Mouse (Mus musculus) kidney, postnatal 14 days (tissue): ENCODE measurements around the gene Btbd2.

Experiments
- DNase-seq: peaks from one replicate; pipeline ENCODE4 v3.0.0; 2022; ENCODE audit warnings: mixed read lengths

Btbd2 gene

DNA sequence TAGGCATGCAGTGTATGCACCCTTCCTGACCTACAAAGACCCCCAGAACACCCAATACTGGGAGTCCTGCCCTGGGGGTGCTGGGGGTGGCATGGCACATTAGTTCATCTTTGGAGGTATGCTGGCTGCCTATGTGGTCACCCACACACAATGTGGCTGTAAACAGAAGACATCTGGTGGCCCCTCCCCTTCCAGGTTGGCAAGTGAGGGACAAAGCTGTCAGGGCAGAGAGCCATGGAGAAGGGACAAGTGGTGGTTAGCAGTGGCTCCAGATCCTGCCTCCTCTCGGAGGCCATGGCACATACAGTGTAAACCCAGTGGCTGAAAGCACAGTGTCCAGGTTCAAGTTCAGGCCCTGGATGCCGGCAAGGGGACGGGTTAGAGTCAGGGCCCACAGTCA, 29.7 kb upstream of the Btbd2 start:
- DNase-seq, result no peak

GRCm38 (mm10) chr10:80684984-80685383, 28.1 kb upstream of the Btbd2 start:
- no peak for DNase-seq

GRCm38 (mm10) chr10:80684214-80684613, 27.3 kb upstream of the Btbd2 start:
- peak; percentile 86 for DNase-seq

GRCm38 (mm10) chr10:80683647-80684046, 26.8 kb upstream of the Btbd2 start:
- DNase-seq, result no peak

DNA sequence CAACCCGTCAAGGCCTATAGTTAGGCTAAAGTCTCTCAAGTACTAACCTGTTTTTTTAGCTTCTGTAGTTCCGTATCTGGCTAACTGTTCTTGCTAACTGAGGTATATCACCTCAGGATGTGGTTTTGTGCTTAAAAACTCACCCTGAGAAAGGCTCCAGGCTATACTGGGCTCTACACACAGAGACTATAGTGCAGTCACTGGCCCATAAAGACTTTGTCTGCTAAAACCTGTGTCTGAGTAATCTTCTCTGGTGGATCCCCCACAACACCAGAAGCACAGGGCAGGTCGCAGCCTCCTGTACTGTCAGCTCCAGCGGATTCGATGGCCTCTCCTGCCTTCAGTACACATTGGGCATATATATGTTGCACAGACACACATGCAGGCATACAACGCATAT, 25.1 kb upstream of the Btbd2 start:
- no peak for DNase-seq

DNA sequence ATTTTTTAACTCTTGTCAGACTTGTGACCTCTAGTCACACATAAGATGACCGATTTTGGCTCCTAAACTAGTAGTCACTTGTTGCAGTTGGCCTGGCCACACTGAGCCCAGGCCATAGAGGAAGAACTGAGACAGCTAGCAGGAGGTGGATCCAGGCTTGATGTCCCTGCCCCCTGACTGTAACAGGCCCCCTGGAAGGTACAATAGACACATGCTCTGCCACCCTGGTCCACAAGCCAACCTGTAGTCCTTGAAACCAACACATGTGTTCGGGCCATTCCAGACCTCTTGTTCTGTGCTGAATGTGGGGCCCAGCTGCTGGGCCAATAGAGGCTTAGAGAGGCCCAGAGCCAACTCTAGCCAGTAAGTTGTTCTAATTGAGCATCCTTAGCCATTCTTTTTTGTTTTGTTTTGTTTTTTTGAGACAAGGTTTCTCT, 23.4 kb upstream of the Btbd2 start:
- DNase-seq, result no peak

- no peak for DNase-seq
These were observed 22.8 kb upstream of the Btbd2 start for GRCm38 (mm10) chr10:80679556-80680259.

DNA sequence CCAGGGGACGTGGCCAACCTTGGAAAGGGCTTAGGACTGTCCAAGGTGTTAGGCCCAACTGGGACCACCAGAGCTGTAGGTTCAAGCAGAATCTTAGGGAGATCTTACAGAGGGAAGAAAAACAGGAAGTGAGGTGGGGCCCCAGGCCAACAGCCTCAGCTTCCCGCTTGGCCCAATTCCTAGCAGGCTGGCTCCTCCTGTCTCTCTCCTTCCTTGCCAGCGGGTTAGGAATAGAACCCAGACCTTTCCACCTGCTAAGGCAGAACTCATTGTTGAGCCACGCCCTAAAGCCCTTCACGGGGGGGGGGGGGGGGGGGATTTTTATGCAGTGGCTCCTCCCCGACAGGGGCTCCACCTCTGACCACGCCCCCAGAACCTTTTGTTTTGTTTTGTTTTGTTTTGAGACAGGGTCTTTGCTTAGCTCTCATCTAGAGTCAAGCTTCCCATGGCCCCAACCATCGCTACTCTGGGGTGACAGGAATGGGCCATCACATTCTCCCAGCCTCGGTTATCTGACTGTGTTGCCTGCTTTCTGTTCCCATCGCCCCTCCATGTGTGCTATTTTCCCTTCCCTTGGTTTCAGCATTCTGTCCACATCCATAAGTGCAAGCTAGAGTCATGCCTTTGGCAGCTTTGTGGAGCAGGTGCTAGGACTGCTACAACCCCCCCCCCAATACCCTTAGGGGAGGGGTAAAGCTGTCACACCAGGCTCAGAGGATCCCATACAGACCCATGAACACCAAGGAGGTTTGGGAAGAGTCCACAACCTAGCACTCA, 21.9 kb upstream of the Btbd2 start:
- DNase-seq, result peak; percentile 77

DNA sequence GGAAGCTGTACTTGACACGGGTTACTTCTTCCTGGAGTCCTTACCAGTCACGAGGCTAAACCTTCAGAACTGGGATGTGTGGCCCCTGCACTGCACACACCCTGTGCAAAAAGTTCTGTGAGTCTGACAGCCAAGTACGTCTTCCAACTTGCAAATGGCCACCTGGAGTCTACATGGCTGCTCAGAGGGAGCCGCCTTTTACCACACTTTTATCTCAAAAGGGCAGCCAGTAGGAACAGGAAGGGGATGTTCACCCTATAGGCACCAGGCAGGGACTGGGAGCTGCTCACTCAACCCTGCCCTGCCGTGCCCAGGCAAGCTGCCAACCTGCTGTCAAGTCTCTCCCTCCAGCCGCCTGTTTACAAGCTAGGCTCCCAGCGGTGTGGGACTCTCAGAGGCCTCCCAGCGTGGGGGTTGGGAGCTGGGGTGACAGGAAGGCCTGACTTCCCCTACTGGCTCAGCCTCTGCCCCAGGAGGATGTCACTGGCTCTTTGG, 21.1 kb upstream of the Btbd2 start, which contains the start of gene Mknk2:
Gene Mknk2 (minus strand): TSS at position 171 of the 495 bp plus-strand sequence.
- DNase-seq, result peak; percentile 98

DNA sequence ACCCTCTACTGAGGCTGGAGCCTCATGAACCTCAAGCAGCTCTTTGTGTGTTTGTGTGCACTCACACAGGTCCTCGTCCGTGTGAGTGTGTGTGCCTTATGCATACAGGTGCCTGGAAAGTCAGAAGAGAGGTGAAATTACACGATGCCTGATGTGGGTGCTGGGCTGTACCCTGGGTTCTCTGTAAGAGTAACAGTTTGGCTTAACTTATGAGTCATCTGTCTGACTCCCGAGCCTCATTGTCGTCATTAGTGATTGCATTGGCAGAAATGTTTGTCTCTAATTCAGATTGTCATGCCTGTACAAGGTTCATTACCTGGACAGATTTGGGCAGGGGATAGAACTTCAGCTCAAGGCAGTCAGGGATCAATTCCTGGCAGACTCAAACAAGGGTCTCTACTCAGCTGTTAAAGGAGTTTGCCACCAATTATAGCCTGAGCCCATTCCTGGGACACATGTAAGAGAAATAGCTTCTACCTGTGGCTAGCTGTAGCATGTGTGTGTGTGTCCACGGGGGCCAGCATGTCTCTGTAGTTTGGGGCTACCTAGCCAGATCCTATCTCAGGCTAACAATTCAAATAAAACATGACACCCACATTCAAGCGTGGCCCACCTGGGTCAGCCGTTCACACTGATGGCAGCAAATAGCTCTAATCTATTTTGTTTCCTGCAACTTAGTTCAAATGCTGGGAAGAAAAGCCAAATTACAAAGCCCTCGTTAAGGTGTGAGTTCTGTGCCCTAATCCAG, 20.4 kb upstream of the Btbd2 start:
- DNase-seq, result no peak

DNA sequence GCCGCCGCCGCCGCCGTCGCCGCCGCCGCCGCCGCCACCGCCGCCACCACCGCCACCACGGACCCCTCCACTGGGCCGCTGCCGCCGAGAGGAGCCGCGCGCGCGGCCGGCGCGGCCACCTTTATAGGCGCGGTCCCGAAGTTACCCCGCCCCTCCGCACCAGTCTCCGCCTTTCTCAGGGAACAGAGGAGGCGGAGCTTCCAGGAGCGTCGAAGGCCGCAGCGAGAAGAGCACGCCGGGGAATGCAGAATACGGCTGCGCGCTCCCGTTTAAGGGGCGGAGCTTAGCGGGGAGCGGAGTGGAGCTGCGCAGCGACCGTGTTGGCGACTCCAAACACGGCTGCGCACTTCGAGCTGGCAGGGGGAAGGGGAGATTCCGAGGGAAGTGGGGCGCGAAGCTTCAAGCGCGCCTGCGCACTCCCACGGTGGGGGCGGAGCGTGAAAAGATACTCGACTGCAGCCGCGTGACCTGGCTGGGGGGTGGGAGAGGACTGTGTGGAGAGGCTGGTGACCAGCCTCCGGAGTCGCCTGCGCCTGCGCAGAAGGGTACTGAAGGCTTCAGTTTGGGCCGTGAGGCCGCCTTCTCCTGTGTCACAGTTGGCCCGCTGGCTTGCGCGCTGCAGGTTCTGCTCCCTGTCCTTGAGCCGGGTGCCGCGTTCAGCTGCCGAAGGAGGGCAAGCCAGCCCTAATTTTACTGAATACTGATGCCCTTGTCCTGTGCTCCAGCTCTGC, 19.5 kb upstream of the Btbd2 start:
- peak; percentile 100 for DNase-seq

- DNase-seq, result no peak
These were observed 18.7 kb upstream of the Btbd2 start for GRCm38 (mm10) chr10:80675405-80676197.

DNA sequence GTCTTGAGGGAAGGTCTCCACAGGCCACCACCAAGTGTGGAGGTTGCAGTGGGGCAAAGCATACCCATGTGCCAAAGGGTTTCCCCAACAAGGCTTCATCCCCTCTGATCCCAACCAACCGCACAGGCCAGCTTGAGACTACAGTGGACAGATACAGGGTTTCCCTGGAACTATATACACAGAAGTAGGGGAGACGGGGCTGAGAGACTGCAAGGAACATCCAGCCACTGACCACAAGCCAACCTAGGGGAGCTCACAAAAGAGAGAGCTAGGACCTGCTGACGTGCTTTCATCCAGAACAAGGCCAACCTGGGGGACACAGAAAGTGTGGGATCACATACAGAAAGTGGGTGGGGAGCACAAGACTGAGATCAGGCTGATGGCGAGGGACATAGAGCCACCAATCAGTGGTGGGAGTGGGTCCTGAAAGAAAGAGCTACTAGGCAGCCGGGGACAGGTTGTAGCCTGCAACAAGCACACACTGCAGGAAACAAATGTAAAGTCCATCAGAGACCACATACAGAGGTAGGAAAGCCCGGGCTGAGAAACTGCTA, 18.1 kb upstream of the Btbd2 start:
- DNase-seq, result no peak

- DNase-seq, result peak; percentile 69
These were observed 17.4 kb upstream of the Btbd2 start for GRCm38 (mm10) chr10:80674161-80674711.

GRCm38 (mm10) chr10:80673690-80674089, 16.8 kb upstream of the Btbd2 start:
- no peak for DNase-seq

DNA sequence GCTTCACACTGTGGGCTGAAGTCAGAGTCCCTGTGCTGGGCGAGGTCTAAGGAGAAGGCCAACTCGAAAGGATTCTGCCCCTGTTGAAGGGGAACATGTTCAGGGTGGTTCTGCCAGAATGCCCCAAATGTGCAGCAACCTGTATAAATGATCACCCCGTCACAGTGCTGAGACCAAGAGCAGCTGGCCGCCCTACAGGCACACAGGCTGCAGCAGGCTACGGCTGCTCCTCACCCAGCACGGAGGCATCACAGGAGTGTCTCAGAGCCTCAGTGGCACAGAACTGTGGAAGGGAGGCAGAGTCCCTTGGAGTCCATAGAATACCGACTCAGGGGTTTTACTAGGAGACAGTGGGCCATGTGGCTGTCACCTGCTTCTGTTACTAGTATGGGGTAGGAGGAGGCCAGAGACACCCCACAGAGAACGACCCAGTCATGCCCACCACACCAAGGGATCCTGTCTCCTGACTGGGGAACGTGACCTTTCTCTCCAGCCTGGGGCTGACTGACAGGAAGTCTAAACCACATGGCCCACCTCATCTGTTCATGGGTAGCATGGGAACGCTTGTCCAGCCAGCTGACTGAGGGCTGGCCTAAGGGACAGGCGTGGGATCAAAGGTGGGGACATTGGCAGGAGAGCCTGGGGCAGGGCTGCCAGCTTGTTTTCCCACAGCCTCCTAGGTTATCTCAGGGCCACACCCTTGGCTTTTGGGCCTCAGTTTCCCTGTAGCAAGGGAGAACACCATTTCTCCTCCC, 15.2 kb upstream of the Btbd2 start:
- no peak for DNase-seq

- DNase-seq, result no peak
These were observed 14.4 kb upstream of the Btbd2 start for GRCm38 (mm10) chr10:80671251-80671650.

GRCm38 (mm10) chr10:80670531-80670930, 13.7 kb upstream of the Btbd2 start:
- DNase-seq, result no peak

DNA sequence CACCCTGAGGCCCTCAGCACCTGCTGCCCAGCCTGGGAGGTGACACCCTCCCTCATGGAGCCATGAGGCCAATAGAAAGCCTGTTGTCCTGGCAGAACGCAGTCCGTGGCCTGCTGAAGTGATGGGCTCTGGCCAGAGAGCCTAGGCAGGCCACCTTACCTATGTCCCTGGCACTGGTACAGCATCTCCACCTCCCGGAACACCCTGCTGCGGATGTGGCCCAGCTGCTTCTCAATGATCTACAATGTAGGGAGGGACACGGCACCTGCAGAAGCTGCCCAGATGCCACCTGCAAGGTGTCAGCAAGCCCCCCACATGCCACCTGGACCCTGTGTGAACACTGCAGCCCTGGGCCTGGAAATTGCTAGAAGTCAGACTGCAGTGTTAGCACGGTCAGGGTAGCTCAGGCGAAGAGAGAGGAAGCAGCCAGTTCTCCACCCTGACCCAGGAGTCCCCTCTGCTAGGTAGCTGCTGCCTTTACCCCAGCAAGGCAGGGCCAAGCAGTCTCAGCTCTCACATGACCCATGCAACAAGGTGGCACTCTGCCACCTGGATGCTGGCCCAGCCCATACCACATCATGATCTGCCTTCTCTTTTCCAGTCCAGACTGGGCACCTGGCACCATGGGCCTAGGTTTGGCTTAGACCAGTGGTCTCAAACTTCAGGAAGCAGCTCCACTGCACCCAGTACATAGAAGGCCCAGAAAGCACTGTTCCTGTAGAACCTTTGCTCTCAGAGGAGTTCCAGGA, 13.0 kb upstream of the Btbd2 start:
- DNase-seq, result peak; percentile 96

- DNase-seq, result no peak
These were observed 12.1 kb upstream of the Btbd2 start for GRCm38 (mm10) chr10:80669018-80669417.
